Mouse (Mus musculus) layer of hippocampus, adult 11-12 months (tissue): ENCODE results near the gene Gm28051.

Source experiments
- DNase-seq: peaks from one replicate; pipeline ENCODE4 v3.0.0; 2022; ENCODE audit warnings: low spot score

Gene Gm28051

GRCm38 (mm10) chr12:102684720-102685386, 72.7 kb downstream of the Gm28051 start:
- no peak for DNase-seq

- no peak for DNase-seq
These were observed 73.6 kb downstream of the Gm28051 start for GRCm38 (mm10) chr12:102683979-102684378.

- DNase-seq: no peak
These were observed 74.1 kb downstream of the Gm28051 start for GRCm38 (mm10) chr12:102683438-102683837.

- DNase-seq: no peak
These were observed 74.8 kb downstream of the Gm28051 start for GRCm38 (mm10) chr12:102682722-102683299.

- DNase-seq: no peak
These were observed 75.5 kb downstream of the Gm28051 start for GRCm38 (mm10) chr12:102682085-102682484.

- no peak for DNase-seq
These were observed 76.0 kb downstream of the Gm28051 start for GRCm38 (mm10) chr12:102681590-102681989.

- peak; percentile 62 for DNase-seq
These were observed 78.7 kb downstream of the Gm28051 start for GRCm38 (mm10) chr12:102678820-102679219.

GRCm38 (mm10) chr12:102677089-102677488, 80.5 kb downstream of the Gm28051 start:
- no peak for DNase-seq

GRCm38 (mm10) chr12:102674556-102674955, 83.0 kb downstream of the Gm28051 start:
- no peak for DNase-seq

GRCm38 (mm10) chr12:102674123-102674522, 83.4 kb downstream of the Gm28051 start:
- DNase-seq: no peak

GRCm38 (mm10) chr12:102672857-102673839, 84.4 kb downstream of the Gm28051 start:
- no peak for DNase-seq

- DNase-seq: no peak
These were observed 85.4 kb downstream of the Gm28051 start for GRCm38 (mm10) chr12:102672176-102672575.

GRCm38 (mm10) chr12:102670848-102671247, 86.7 kb downstream of the Gm28051 start:
- DNase-seq: no peak
